Mouse (Mus musculus): ENCODE data around the gene Mroh2a.

Mroh2a gene

GRCm38 (mm10) chr1:88235046-88235893 lies 8.5 kb downstream of the Mroh2a start:
- no peak for DNase-seq (ENCODE audit: low spot score)

GRCm38 (mm10) chr1:88235894-88236415 lies 9.2 kb downstream of the Mroh2a start:
- DNase-seq (ENCODE audit: low spot score): no peak

- no peak for DNase-seq (ENCODE audit: low spot score)
These were observed 10.5 kb downstream of the Mroh2a start for GRCm38 (mm10) chr1:88237311-88237710.

GRCm38 (mm10) chr1:88238771-88239170 lies 12.0 kb downstream of the Mroh2a start:
- no peak for DNase-seq (ENCODE audit: low spot score)

- no peak for DNase-seq (ENCODE audit: low spot score)
These were observed 13.3 kb downstream of the Mroh2a start for GRCm38 (mm10) chr1:88240072-88240471.

GRCm38 (mm10) chr1:88240579-88240978 lies 13.8 kb downstream of the Mroh2a start:
- no peak for DNase-seq (ENCODE audit: low spot score)

- DNase-seq (ENCODE audit: low spot score): no peak
These were observed 17.1 kb downstream of the Mroh2a start for GRCm38 (mm10) chr1:88243861-88244260.

GRCm38 (mm10) chr1:88245881-88246280 lies 19.1 kb downstream of the Mroh2a start:
- no peak for DNase-seq (ENCODE audit: low spot score)

- DNase-seq (ENCODE audit: low spot score): no peak
These were observed 19.6 kb downstream of the Mroh2a start for GRCm38 (mm10) chr1:88246386-88246785.

GRCm38 (mm10) chr1:88247660-88248059 lies 20.9 kb downstream of the Mroh2a start:
- DNase-seq (ENCODE audit: low spot score): no peak

GRCm38 (mm10) chr1:88248658-88249057 lies 21.9 kb downstream of the Mroh2a start:
- DNase-seq (ENCODE audit: low spot score): no peak

GRCm38 (mm10) chr1:88249596-88249995 lies 22.8 kb downstream of the Mroh2a start:
- no peak for DNase-seq (ENCODE audit: low spot score)

- no peak for DNase-seq (ENCODE audit: low spot score)
These were observed 23.2 kb downstream of the Mroh2a start for GRCm38 (mm10) chr1:88250023-88250422.

GRCm38 (mm10) chr1:88253106-88253505 lies 26.3 kb downstream of the Mroh2a start:
- DNase-seq (ENCODE audit: low spot score): no peak

GRCm38 (mm10) chr1:88253540-88253939 lies 26.8 kb downstream of the Mroh2a start:
- DNase-seq (ENCODE audit: low spot score): no peak

GRCm38 (mm10) chr1:88254793-88255465 lies 28.1 kb downstream of the Mroh2a start:
- no peak for DNase-seq (ENCODE audit: low spot score)

GRCm38 (mm10) chr1:88255466-88255857 lies 28.7 kb downstream of the Mroh2a start:
- DNase-seq (ENCODE audit: low spot score): no peak

- DNase-seq (ENCODE audit: low spot score): no peak
These were observed 29.4 kb downstream of the Mroh2a start for GRCm38 (mm10) chr1:88255989-88256754.

GRCm38 (mm10) chr1:88256886-88257663 lies 30.3 kb downstream of the Mroh2a start:
- DNase-seq (ENCODE audit: low spot score): no peak

GRCm38 (mm10) chr1:88257681-88258080 lies 30.9 kb downstream of the Mroh2a start:
- DNase-seq (ENCODE audit: low spot score): no peak

- no peak for DNase-seq (ENCODE audit: low spot score)
These were observed 31.6 kb downstream of the Mroh2a start for GRCm38 (mm10) chr1:88258361-88258760.

All from layer of hippocampus, adult 11-12 months (tissue).